Mouse (Mus musculus): ENCODE results near the gene Plppr2. TPM values are rescaled to one million over a fixed set of nuclear protein-coding genes. Genes with fewer than 3 reads are reported as not detected.

The Plppr2 gene
- total RNA-seq, 2 experiments from 2014 or later, result 1.3 TPM; not detected in 1

DNA sequence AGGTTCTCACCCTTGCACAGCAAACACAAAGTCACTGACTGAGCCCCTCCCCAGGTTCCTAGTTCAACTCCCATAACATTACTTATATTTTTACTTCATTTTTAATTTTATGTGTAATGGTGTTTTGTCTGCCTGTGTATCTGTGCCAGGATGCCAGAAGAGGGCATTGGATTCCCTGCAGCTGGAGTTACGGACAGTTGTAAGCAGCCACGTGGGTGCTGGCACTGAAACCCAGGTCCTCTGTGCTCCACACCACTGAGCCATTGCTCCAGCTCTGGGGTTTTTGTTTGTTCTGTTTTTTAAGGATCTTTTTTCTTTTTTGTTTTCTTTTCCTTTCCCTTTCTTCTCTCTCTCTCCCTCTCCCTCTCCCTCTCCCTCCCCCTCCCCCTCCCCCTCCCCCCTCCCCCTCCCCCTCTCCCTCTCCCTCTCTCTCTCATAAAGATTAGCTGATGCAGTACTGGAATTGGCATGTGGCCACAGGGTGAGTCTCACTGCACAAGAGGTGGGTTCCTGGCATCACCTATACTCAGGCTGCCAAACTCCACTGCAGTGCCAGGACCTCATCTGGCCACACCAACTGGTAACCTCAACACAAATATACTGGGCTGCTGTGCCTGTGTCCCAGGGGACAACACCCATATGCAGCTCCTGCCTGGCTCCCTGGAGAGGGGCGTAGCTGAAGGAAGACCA lies 59.5 kb downstream of the Plppr2 start:
- no peak for ATAC-seq (replicated peaks; ENCODE audit: low FRiP score, poor library complexity, severe bottlenecking)

Other genes starting within 250 kb of the Plppr2 start
- gene Ldlr, start 213.6 kb upstream of the Plppr2 start, total RNA-seq (2015; ENCODE audit: low replicate concordance), result 2.5 and 3.6 TPM in 2 replicates
- 3.6 and 4.1 TPM in 2 replicates for gene Ldlr, start 213.6 kb upstream of the Plppr2 start, total RNA-seq (2017; ENCODE audit: low replicate concordance)
- gene Spc24, start 176.7 kb upstream of the Plppr2 start, total RNA-seq (2015; ENCODE audit: low replicate concordance), result 40.7 and 50.7 TPM in 2 replicates
- gene Spc24, start 176.7 kb upstream of the Plppr2 start, total RNA-seq (2017; ENCODE audit: low replicate concordance), result 68.7 and 98.2 TPM in 2 replicates
- not detected in 2 replicates for gene Kank2, start 138.3 kb upstream of the Plppr2 start, total RNA-seq (2015; ENCODE audit: low replicate concordance)
- 0.51 TPM in 1 of 2 replicates, not detected in the other for gene Kank2, start 138.3 kb upstream of the Plppr2 start, total RNA-seq (2017; ENCODE audit: low replicate concordance)
- not detected in 2 replicates for gene Angptl8, start 101.5 kb upstream of the Plppr2 start, total RNA-seq (2015; ENCODE audit: low replicate concordance)
- gene Angptl8, start 101.5 kb upstream of the Plppr2 start, total RNA-seq (2017; ENCODE audit: low replicate concordance), result not detected in 2 replicates
- gene Dock6, start 84.4 kb upstream of the Plppr2 start, total RNA-seq (2015; ENCODE audit: low replicate concordance), result 2.9 TPM in 1 of 2 replicates, not detected in the other
- gene Dock6, start 84.4 kb upstream of the Plppr2 start, total RNA-seq (2017; ENCODE audit: low replicate concordance), result 0.26 TPM in 1 of 2 replicates, not detected in the other
- 3.8 and 7.2 TPM in 2 replicates for gene Rab3d, start 18.8 kb upstream of the Plppr2 start, total RNA-seq (2015; ENCODE audit: low replicate concordance)
- 5.0 and 11.6 TPM in 2 replicates for gene Rab3d, start 18.8 kb upstream of the Plppr2 start, total RNA-seq (2017; ENCODE audit: low replicate concordance)
- gene Ccdc159, start 9.6 kb upstream of the Plppr2 start, total RNA-seq (2015; ENCODE audit: low replicate concordance), result not detected in 2 replicates
- not detected in 2 replicates for gene Ccdc159, start 9.6 kb upstream of the Plppr2 start, total RNA-seq (2017; ENCODE audit: low replicate concordance)
- gene Tmem205, start 9.5 kb upstream of the Plppr2 start, total RNA-seq (2015; ENCODE audit: low replicate concordance), result 13.8 TPM in 1 of 2 replicates, not detected in the other
- gene Tmem205, start 9.5 kb upstream of the Plppr2 start, total RNA-seq (2017; ENCODE audit: low replicate concordance), result not detected in 2 replicates
- 0.42 and 3.2 TPM in 2 replicates for gene Swsap1, start 18.7 kb downstream of the Plppr2 start, total RNA-seq (2015; ENCODE audit: low replicate concordance)
- 0.51 TPM in 1 of 2 replicates, not detected in the other for gene Swsap1, start 18.7 kb downstream of the Plppr2 start, total RNA-seq (2017; ENCODE audit: low replicate concordance)
- gene Epor, start 26.5 kb downstream of the Plppr2 start, total RNA-seq (2015; ENCODE audit: low replicate concordance), result 244 and 249 TPM in 2 replicates
- gene Epor, start 26.5 kb downstream of the Plppr2 start, total RNA-seq (2017; ENCODE audit: low replicate concordance), result 188 and 199 TPM in 2 replicates
- not detected in 2 replicates for gene Rgl3, start 52.4 kb downstream of the Plppr2 start, total RNA-seq (2015; ENCODE audit: low replicate concordance)
- gene Rgl3, start 52.4 kb downstream of the Plppr2 start, total RNA-seq (2017; ENCODE audit: low replicate concordance), result not detected in 2 replicates
- not detected in 2 replicates for gene Ccdc151, start 65.6 kb downstream of the Plppr2 start, total RNA-seq (2015; ENCODE audit: low replicate concordance)
- not detected in 2 replicates for gene Ccdc151, start 65.6 kb downstream of the Plppr2 start, total RNA-seq (2017; ENCODE audit: low replicate concordance)
- gene Prkcsh, start 65.8 kb downstream of the Plppr2 start, total RNA-seq (2015; ENCODE audit: low replicate concordance), result 27.0 and 27.7 TPM in 2 replicates
- gene Prkcsh, start 65.8 kb downstream of the Plppr2 start, total RNA-seq (2017; ENCODE audit: low replicate concordance), result 41.6 and 62.9 TPM in 2 replicates
- not detected in 2 replicates for gene Elavl3, start 115.0 kb downstream of the Plppr2 start, total RNA-seq (2015; ENCODE audit: low replicate concordance)
- not detected in 2 replicates for gene Elavl3, start 115.0 kb downstream of the Plppr2 start, total RNA-seq (2017; ENCODE audit: low replicate concordance)
- not detected in 2 replicates for gene Gm49318, start 134.2 kb downstream of the Plppr2 start, total RNA-seq (2015; ENCODE audit: low replicate concordance)
- gene Gm49318, start 134.2 kb downstream of the Plppr2 start, total RNA-seq (2017; ENCODE audit: low replicate concordance), result not detected in 2 replicates
- 2.1 and 6.1 TPM in 2 replicates for gene Zfp653, start 134.3 kb downstream of the Plppr2 start, total RNA-seq (2015; ENCODE audit: low replicate concordance)
- 6.0 and 11.2 TPM in 2 replicates for gene Zfp653, start 134.3 kb downstream of the Plppr2 start, total RNA-seq (2017; ENCODE audit: low replicate concordance)
- 3.4 TPM in 1 of 2 replicates, not detected in the other for gene Ecsit, start 148.4 kb downstream of the Plppr2 start, total RNA-seq (2015; ENCODE audit: low replicate concordance)
- 2.0 and 4.9 TPM in 2 replicates for gene Ecsit, start 148.4 kb downstream of the Plppr2 start, total RNA-seq (2017; ENCODE audit: low replicate concordance)
- gene Cnn1, start 162.2 kb downstream of the Plppr2 start, total RNA-seq (2015; ENCODE audit: low replicate concordance), result not detected in 2 replicates
- gene Cnn1, start 162.2 kb downstream of the Plppr2 start, total RNA-seq (2017; ENCODE audit: low replicate concordance), result not detected in 2 replicates
- 70.8 and 101 TPM in 2 replicates for gene Elof1, start 180.1 kb downstream of the Plppr2 start, total RNA-seq (2015; ENCODE audit: low replicate concordance)
- 21.3 and 26.2 TPM in 2 replicates for gene Elof1, start 180.1 kb downstream of the Plppr2 start, total RNA-seq (2017; ENCODE audit: low replicate concordance)
- gene Acp5, start 198.7 kb downstream of the Plppr2 start, total RNA-seq (2015; ENCODE audit: low replicate concordance), result 98.5 and 142 TPM in 2 replicates
- 95.8 and 125 TPM in 2 replicates for gene Acp5, start 198.7 kb downstream of the Plppr2 start, total RNA-seq (2017; ENCODE audit: low replicate concordance)
- 2.9 and 29.9 TPM in 2 replicates for gene Pigyl, start 219.8 kb downstream of the Plppr2 start, total RNA-seq (2015; ENCODE audit: low replicate concordance)
- gene Pigyl, start 219.8 kb downstream of the Plppr2 start, total RNA-seq (2017; ENCODE audit: low replicate concordance), result 6.8 and 29.6 TPM in 2 replicates